Mouse (Mus musculus) cerebellum, adult 2 months (tissue): Measurements from ENCODE around the gene Zranb3.
"Not testable (repeated sequence)": the region's sequence is repeated elsewhere in the genome, so short reads cannot be mapped to it uniquely, and the experiment has no call there.

Source experiments
- CTCF ChIP-seq: fragments of 200-500 bp; IDR thresholded peaks from 2 replicates; pipeline ENCODE4 v1.5.1; 2011; ENCODE audit warnings: low read depth, mild to moderate bottlenecking, control low read depth, low read length, moderate library complexity, borderline replicate concordance; ENCODE audit not compliant: insufficient read depth
- POLR2A ChIP-seq: fragments of 200-500 bp; IDR thresholded peaks from 2 replicates; pipeline ENCODE4 v1.6.1; 2011; ENCODE audit warnings: low read length, control low read depth, borderline replicate concordance; ENCODE audit not compliant: insufficient read depth

DNA sequence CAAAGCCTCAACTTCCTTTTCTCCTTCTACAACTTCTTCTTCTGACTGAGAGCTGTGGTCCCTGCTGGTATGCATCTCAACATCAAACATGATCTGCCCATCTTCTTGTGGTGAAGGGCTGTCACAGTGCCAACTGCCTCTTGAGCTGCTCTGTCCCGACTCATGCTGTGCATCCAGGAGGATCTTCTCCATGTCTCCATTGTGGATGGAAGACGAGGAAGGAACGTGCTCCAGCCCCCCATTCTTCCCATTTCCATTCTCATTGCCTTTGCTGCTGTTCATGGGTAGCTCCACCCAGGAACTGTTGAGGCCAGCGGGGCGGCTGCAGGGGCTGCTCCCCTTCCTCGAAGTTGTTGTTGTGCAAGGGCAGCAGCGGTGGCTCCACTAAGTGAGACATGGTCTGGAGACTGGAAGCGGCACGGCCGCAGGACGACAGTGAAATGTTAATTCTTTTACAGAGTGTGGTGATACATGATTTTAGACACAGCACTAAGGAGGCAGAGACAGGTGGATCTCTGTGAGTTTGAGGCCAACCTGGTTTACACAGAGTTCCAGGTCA lies 96.7 kb downstream of the Zranb3 start:
- not testable (repeated sequence) for TF ChIP-seq CTCF, POLR2A
